Mouse (Mus musculus) liver, embryonic 15.5 days (tissue): ENCODE measurements around the gene Apobec2. TPM values are rescaled to one million over a fixed set of nuclear protein-coding genes. Genes with fewer than 3 reads are reported as not detected.

Experiments
- ATAC-seq: fragments of 200-750 bp; cut with Nextera tagmentation; 2 replicates; pipeline ENCODE4 v1.8.0; 2017; ENCODE audit warnings: moderate number of reproducible peaks, mild to moderate bottlenecking, moderate library complexity; ENCODE audit not compliant: insufficient read depth
- H3K27ac ChIP-seq: fragments of 300-500 bp; sonication (generic); replicated peaks from 2 replicates; pipeline ENCODE4 v1.5.1; 2015; ENCODE audit warnings: mild to moderate bottlenecking, inconsistent platforms
- H3K27me3 ChIP-seq: fragments of 300-500 bp; sonication (generic); 2 replicates; pipeline ENCODE4 v1.6.1; 2015; ENCODE audit warnings: mild to moderate bottlenecking, inconsistent platforms
- H3K36me3 ChIP-seq: fragments of 300-500 bp; sonication (generic); replicated peaks from 2 replicates; pipeline ENCODE4 v1.6.1; 2015; ENCODE audit warnings: moderate library complexity, mild to moderate bottlenecking, inconsistent platforms
- H3K4me1 ChIP-seq: fragments of 300-500 bp; sonication (generic); replicated peaks from 2 replicates; pipeline ENCODE4 v1.6.1; 2015; ENCODE audit warnings: inconsistent platforms
- H3K4me2 ChIP-seq: fragments of 300-500 bp; sonication (generic); 2 replicates; pipeline ENCODE4 v1.6.1; 2015; ENCODE audit warnings: moderate library complexity, mild to moderate bottlenecking, inconsistent platforms
- H3K4me3 ChIP-seq: fragments of 300-500 bp; sonication (generic); replicated peaks from 2 replicates; pipeline ENCODE4 v1.5.1; 2015; ENCODE audit warnings: mild to moderate bottlenecking, inconsistent platforms
- H3K9ac ChIP-seq: fragments of 300-500 bp; sonication (generic); 2 replicates; pipeline ENCODE4 v1.6.1; 2015; ENCODE audit warnings: moderate library complexity, mild to moderate bottlenecking, inconsistent platforms
- H3K9me3 ChIP-seq: fragments of 300-500 bp; sonication (generic); replicated peaks from 2 replicates; pipeline ENCODE4 v1.6.1; 2016; ENCODE audit warnings: inconsistent platforms
- WGBS: fragments of 180-500 bp; shearing (Covaris S2); methylation state at CpG from one replicate; pipeline ENCODE4 v1.1.7; 2015; ENCODE audit warnings: mixed read lengths; ENCODE audit not compliant: insufficient replicate concordance; 5-methylcytosine and 5-hydroxymethylcytosine counted together
- polyA plus RNA-seq: library from polyadenylated mRNA; unstranded; fragments of >200 nt; fragmentation: Nextera tagmentation; extraction: Ambion mirVana; gene quantifications from 2 replicates; pipeline ENCODE4 v1.2.1, GENCODE M21; 2015

The Apobec2 gene
- polyA plus RNA-seq, 1 experiment from 2014 or later, result 4.3 TPM

- no peaks in the 10 kb centered on the region for H3K9me3 ChIP-seq
- 4% methylated on average over 8 of the region's 8 CpGs for WGBS
- no peak for ATAC-seq
- peak overlapping the region; percentile 82 for H3K4me2 ChIP-seq
- H3K27ac ChIP-seq, result peak overlapping the region; percentile 100
- peak overlapping the region; percentile 94 for H3K4me3 ChIP-seq
- no peaks in the 10 kb centered on the region for H3K27me3 ChIP-seq
- H3K9ac ChIP-seq, result peak overlapping the region; percentile 98
- H3K4me1 ChIP-seq, result peaks cover 62% of the 10 kb centered on the region
- H3K36me3 ChIP-seq, result peaks cover 24% of the 10 kb centered on the region
Observed at GRCm38 (mm10) chr17:48407910-48408525, 24.7 kb downstream of the Apobec2 start.

DNA sequence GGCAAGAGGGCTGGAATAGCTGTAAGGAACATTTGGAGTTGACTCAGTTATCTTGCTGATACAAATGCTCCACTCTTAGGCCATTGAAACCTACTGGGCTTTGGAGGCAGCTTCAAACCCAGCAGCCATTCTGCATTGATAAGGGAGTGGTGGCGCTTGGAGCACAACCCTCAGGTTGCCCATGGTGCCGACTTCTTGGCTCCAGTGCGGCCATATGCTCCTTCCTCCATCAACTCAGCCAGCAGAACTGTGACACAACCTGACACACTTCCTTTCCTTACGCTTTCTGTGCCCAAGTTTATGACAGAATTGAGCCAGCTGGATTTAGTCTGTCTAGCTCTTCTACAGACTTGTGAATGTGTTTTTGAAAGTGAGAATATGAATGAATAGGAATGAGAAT is 25.6 kb downstream of the Apobec2 start:
- WGBS, result 21% methylated on average over 4 of the region's 4 CpGs
- H3K27me3 ChIP-seq, result no peaks in the 10 kb centered on the region
- peak overlapping the region; percentile 94 for H3K4me3 ChIP-seq
- peaks cover 67% of the 10 kb centered on the region for H3K4me1 ChIP-seq
- peak overlapping the region; percentile 98 for H3K9ac ChIP-seq
- peaks cover 22% of the 10 kb centered on the region for H3K36me3 ChIP-seq
- peak overlapping the region; percentile 82 for H3K4me2 ChIP-seq
- H3K27ac ChIP-seq, result peak overlapping the region; percentile 100
- no peak for ATAC-seq
- H3K9me3 ChIP-seq, result no peaks in the 10 kb centered on the region

- WGBS, result 17% methylated on average over 1 of the region's 1 CpGs
- Histone ChIP-seq H3K27me3 (no peaks in the 10 kb centered on the region), H3K36me3 (peaks cover 25% of the 10 kb centered on the region), H3K4me2 (peak overlapping the region; percentile 35), H3K9ac (no peak overlapping the region), H3K4me3 (no peak overlapping the region), H3K4me1 (peaks cover 62% of the 10 kb centered on the region), H3K27ac (peak overlapping the region; percentile 69), H3K9me3 (no peaks in the 10 kb centered on the region)
- no peak for ATAC-seq
Observed at GRCm38 (mm10) chr17:48404706-48405105, 28.0 kb downstream of the Apobec2 start.

DNA sequence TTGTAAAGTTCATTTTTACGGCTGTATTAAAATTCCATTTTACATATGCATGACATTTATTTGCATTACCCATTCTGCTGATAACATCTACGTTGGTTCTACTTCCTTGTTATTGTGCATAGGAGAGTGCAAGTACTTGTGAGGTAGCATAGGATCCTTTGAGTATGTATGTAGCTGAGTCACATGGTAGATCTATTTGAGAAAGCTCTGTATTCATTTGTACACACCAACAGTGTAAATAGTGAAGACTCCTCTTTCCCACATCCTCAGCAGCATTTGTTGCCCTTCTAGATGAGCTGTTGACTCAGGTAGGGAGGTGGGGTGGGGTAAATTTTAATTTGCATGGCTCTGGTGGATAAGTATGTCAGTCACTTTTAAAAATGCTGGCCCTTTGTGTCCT is 28.9 kb downstream of the Apobec2 start:
- Histone ChIP-seq H3K4me1 (peaks cover 65% of the 10 kb centered on the region), H3K4me2 (peak overlapping the region; percentile 35; the same call in 1 of the 2 replicates)
- WGBS, result 63% methylated on average over 2 of the region's 2 CpGs

DNA sequence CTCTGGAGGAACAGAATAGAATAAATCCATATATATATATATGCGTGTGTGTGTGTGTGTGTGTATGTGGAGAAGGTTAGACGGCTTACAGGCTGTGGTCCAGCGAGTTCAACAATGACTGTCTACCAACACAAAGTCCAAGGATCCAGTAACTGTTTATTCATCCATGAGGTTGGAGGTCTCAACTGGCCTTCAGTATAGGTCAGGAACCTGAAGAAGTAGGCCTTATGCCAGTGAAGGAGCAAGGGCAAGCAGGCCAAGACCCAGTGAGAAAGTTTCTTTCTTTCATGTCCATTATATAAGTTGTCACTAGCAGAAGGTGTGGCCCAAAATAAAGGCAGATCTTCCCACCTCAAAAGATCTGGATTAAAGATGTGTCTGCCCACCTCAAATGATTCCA is 30.0 kb downstream of the Apobec2 start:
- H3K27ac ChIP-seq, result no peak overlapping the region
- H3K36me3 ChIP-seq, result peaks cover 44% of the 10 kb centered on the region
- no peaks in the 10 kb centered on the region for H3K9me3 ChIP-seq
- 81% methylated on average over 3 of the region's 3 CpGs for WGBS
- H3K4me2 ChIP-seq, result no peak overlapping the region
- peaks cover 58% of the 10 kb centered on the region for H3K4me1 ChIP-seq
- no peak for ATAC-seq
- H3K9ac ChIP-seq, result no peak overlapping the region
- no peak overlapping the region for H3K4me3 ChIP-seq
- no peaks in the 10 kb centered on the region for H3K27me3 ChIP-seq

More for the DNA sequence above, 28.9 kb downstream of the Apobec2 start:
- Histone ChIP-seq H3K27me3 (no peaks in the 10 kb centered on the region), H3K4me3 (no peak overlapping the region), H3K36me3 (peaks cover 33% of the 10 kb centered on the region), H3K27ac (peak overlapping the region; percentile 69), H3K9me3 (no peaks in the 10 kb centered on the region), H3K9ac (no peak overlapping the region)
- no peak for ATAC-seq

GRCm38 (mm10) chr17:48401710-48402109 is 31.0 kb downstream of the Apobec2 start:
- no peaks in the 10 kb centered on the region for H3K9me3 ChIP-seq
- 84% methylated on average over 4 of the region's 4 CpGs for WGBS
- H3K36me3 ChIP-seq, result peaks cover 55% of the 10 kb centered on the region
- no peak overlapping the region for H3K9ac ChIP-seq
- H3K4me2 ChIP-seq, result no peak overlapping the region
- no peak overlapping the region for H3K27ac ChIP-seq
- ATAC-seq, result no peak
- no peak overlapping the region for H3K4me3 ChIP-seq
- peaks cover 48% of the 10 kb centered on the region for H3K4me1 ChIP-seq
- H3K27me3 ChIP-seq, result no peaks in the 10 kb centered on the region

- Histone ChIP-seq H3K4me2 (no peak overlapping the region), H3K27ac (no peak overlapping the region), H3K9ac (no peak overlapping the region), H3K27me3 (no peaks in the 10 kb centered on the region), H3K4me1 (no peaks in the 10 kb centered on the region), H3K4me3 (no peak overlapping the region), H3K9me3 (no peaks in the 10 kb centered on the region), H3K36me3 (peaks cover 100% of the 10 kb centered on the region)
- WGBS, result 86% methylated on average over 3 of the region's 3 CpGs
- no peak for ATAC-seq
Observed at GRCm38 (mm10) chr17:48392616-48393015, 40.1 kb downstream of the Apobec2 start.

- no peaks in the 10 kb centered on the region for H3K4me1 ChIP-seq
Observed at GRCm38 (mm10) chr17:48391446-48391845, 41.3 kb downstream of the Apobec2 start.

GRCm38 (mm10) chr17:48389442-48389841 is 43.3 kb downstream of the Apobec2 start:
- no peaks in the 10 kb centered on the region for H3K27me3 ChIP-seq
- H3K4me1 ChIP-seq, result peaks cover 7% of the 10 kb centered on the region
- H3K4me3 ChIP-seq, result no peak overlapping the region
- H3K9ac ChIP-seq, result no peak overlapping the region
- peaks cover 89% of the 10 kb centered on the region for H3K36me3 ChIP-seq
- 50% methylated on average over 5 of the region's 5 CpGs for WGBS
- no peak for ATAC-seq
- no peak overlapping the region for H3K4me2 ChIP-seq
- H3K9me3 ChIP-seq, result no peaks in the 10 kb centered on the region
- no peak overlapping the region for H3K27ac ChIP-seq

More at GRCm38 (mm10) chr17:48391446-48391845, 41.3 kb downstream of the Apobec2 start:
- no peak overlapping the region for H3K4me2 ChIP-seq
- no peak for ATAC-seq
- no peaks in the 10 kb centered on the region for H3K9me3 ChIP-seq
- H3K36me3 ChIP-seq, result peaks cover 100% of the 10 kb centered on the region
- H3K27me3 ChIP-seq, result no peaks in the 10 kb centered on the region
- no peak overlapping the region for H3K4me3 ChIP-seq
- no peak overlapping the region for H3K9ac ChIP-seq
- no peak overlapping the region for H3K27ac ChIP-seq
- WGBS, result 86% methylated on average over 5 of the region's 5 CpGs

GRCm38 (mm10) chr17:48388666-48389065 is 44.1 kb downstream of the Apobec2 start:
- WGBS, result 82% methylated on average over 2 of the region's 2 CpGs
- peaks cover 81% of the 10 kb centered on the region for H3K36me3 ChIP-seq
- H3K4me3 ChIP-seq, result no peak overlapping the region
- no peaks in the 10 kb centered on the region for H3K27me3 ChIP-seq
- no peak overlapping the region for H3K9ac ChIP-seq
- no peak overlapping the region for H3K4me2 ChIP-seq
- H3K9me3 ChIP-seq, result no peaks in the 10 kb centered on the region
- peaks cover 7% of the 10 kb centered on the region for H3K4me1 ChIP-seq
- no peak for ATAC-seq
- no peak overlapping the region for H3K27ac ChIP-seq

GRCm38 (mm10) chr17:48385786-48386461 is 46.8 kb downstream of the Apobec2 start:
- ATAC-seq, result no peak

More at GRCm38 (mm10) chr17:48385786-48386461, 46.8 kb downstream of the Apobec2 start:
- WGBS, result 19% methylated on average over 2 of the region's 2 CpGs
- Histone ChIP-seq H3K27ac (no peak overlapping the region), H3K27me3 (no peaks in the 10 kb centered on the region), H3K36me3 (peaks cover 54% of the 10 kb centered on the region), H3K4me1 (peaks cover 7% of the 10 kb centered on the region), H3K4me2 (no peak overlapping the region), H3K4me3 (no peak overlapping the region), H3K9me3 (no peaks in the 10 kb centered on the region), H3K9ac (no peak overlapping the region)
